Mouse (Mus musculus) spleen, embryonic (tissue): ENCODE data around the gene Lbhd2.

ENCODE experiments used
- CTCF ChIA-PET: fragments of 350-600 bp; sonication (Branson Sonifier 250); formaldehyde crosslinking; loops from one replicate; lab custom pipeline; 2022; lab: Charles Lee

Lbhd2 gene

GRCm38 (mm10) chr12:111447350-111447749 lies 40.7 kb downstream of the Lbhd2 start:
- CTCF ChIA-PET: no interaction called here

DNA sequence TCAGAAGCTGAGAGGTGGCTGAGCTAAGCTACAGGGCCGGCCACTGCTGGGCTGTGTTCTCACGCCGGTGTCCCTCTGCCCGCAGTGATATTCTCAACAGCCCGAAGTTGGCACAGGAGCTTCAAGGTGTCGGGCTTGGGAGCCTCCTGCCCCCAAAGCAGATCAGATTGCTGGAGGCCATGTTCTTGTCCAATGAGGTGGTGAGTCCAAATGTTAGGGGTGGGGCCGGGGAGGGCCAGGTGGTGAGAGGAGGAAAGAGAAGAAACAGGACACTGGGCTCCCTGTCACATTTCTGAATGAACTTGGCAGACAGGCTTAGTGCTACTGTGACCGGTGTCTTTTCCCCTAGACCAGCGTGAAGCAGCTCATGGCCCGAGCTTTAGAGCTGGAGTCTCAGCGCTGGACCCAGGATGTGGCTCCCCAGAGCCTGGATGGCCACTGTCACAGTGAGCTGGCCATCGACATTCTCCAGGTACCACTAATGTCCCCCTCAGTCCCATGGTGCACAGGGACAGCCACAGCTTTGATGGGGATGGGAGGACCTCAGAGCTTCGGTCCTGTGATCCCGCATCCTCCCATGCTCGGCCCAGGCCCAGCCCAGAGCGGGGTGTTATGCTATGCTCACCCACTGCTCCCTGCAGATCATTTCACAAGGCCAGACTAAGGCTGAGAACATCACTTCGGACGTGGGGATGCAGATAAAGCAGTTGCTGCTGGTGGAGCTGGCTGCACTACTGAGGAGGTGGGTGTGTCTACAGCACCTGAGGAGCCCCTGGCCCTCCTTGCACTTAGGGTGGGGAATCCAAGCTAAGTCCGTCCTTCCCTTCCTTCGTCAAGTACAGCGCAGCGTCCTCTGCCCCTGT lies 41.5 kb downstream of the Lbhd2 start:
- CTCF ChIA-PET: no interaction called here

DNA sequence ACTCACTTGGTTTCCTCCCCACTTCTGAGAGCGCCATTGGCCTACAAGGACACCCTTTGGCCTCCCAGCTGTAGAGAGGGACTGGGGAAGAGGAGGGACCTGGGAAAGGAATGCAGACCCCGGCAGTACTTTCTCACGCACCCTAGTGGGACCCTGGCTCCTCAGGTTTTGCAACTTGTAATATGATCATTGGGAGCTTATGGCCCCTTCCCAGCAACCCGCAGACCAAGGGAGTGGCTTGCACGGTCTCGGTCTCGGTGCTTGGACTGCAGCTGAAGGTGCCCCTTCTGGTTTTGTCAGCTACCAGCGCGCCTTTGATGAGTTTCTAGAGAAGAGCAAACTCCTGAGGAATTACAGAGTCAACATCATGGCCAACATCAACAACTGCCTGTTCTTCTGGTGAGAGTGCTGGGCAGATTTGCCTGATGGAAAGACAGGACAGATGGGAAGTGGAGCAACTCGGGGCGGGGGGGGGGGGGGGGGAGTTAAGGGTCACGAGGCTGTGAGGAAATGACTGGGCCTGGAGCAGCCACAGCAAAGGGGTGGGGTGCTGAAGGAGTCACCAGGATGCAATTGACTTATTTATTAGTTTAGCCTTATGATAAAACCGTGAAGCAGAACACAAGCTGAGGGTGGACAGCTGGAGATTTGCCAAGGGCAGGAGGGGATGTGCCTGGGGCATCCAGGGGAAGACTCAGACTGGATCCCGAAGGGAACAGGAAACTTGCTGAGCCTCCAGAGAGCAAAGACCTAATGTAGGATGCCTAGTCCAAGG lies 42.5 kb downstream of the Lbhd2 start:
- CTCF ChIA-PET: no interaction called here

GRCm38 (mm10) chr12:111450359-111450758 lies 43.8 kb downstream of the Lbhd2 start:
- CTCF ChIA-PET: no interaction called here

GRCm38 (mm10) chr12:111451561-111451960 lies 45.0 kb downstream of the Lbhd2 start:
- CTCF ChIA-PET: no interaction called here

- CTCF ChIA-PET: no interaction called here
Observed at GRCm38 (mm10) chr12:111454021-111454420, 47.4 kb downstream of the Lbhd2 start.

DNA sequence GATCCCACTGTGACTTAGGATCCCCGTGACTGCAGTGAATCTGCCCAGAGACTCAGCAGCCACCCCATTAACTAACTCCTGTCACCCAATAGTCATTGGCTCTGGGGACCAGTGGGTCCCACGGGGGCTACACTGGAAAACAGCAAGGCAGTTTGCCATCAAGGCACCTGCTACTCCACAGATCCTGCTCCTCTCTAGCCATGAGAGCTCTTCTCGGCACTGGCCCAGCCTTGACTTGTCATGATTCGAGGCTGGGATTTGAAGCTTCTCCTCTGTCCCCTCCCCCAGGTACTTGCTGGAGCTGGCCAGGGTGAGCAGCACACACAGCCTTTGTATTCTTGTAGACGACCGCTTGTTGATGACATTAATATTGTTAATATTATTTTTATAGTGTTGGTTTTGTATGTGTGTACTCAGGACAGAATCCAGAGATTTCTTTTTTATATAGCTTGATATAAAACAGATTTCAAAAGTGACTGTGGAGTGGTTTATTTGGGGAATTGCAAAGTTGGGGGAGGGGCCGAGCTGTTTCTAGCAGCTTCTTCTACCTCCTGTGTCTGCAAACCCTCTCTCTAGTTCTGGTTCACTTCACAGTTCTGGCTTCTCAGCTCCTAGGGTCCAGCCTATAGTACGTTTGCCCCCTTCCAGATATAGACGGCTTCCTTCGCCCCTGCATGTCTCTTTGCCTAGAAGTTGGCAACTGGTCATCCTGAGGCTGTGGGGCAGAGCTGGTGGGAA lies 48.1 kb downstream of the Lbhd2 start:
- CTCF ChIA-PET: no interaction called here

GRCm38 (mm10) chr12:111455311-111455846 lies 48.8 kb downstream of the Lbhd2 start:
- CTCF ChIA-PET: no interaction called here

- CTCF ChIA-PET: no interaction called here
Observed at GRCm38 (mm10) chr12:111455860-111456259, 49.3 kb downstream of the Lbhd2 start.

DNA sequence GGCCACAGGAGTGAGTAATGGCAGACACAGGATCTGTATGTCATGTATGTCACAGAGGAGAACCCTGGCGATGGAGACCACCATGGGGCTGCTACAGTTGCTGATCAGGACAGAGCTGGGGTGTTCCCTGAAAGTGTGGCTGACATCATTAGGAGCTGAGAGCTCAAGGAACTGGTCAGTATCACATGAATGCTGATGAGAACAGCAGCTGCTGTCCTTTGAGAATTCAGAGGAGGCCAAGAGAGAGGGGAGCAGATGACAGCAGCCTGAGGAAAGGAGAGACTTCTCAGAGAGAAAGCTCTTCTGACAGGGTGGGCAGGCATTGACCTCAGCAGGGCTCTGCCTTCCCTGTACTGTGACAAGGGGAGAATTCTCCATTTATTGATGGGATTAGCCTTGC lies 51.1 kb downstream of the Lbhd2 start:
- CTCF ChIA-PET: no interaction called here
